Mouse (Mus musculus) ovary, adult 18-20 months (tissue): ENCODE measurements at regions not wholly inside any gene's neighbourhood (a gene's known extent, or its start where the extent isn't known, plus 50 kb on each side); places are given as distances from the start of the nearest gene placed in this dataset.
A peak's percentile ranks its signal among the peaks of the same experiment; 100 is the strongest.

Experiments used
- DNase-seq: peaks from one replicate; pipeline ENCODE4 v3.0.0; 2022; ENCODE audit warnings: low spot score, mixed read lengths

DNA sequence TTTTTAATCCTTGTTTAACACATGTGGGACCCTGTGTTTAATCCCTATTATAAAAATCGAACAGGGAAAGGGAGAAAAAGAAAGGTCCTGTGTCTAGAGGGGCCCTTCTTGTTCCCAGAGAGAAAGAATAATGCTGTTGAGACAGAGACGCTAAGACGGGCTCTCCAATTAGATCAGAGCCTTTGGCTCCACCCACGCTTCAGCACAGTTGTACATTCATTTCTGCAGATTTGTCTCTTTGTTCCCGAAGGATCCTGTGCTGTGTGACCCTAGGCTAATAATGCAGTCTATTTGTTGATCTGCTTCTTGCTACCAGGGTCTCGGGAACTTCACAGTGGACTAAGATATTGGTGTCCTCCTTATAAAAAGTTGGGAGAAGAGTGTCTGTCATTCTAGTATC lies 92.0 kb downstream of the Cdc5l start:
- no peak for DNase-seq

- DNase-seq, result no peak
Observed at GRCm38 (mm10) chr17:45340851-45341250, 92.7 kb downstream of the Cdc5l start.

DNA sequence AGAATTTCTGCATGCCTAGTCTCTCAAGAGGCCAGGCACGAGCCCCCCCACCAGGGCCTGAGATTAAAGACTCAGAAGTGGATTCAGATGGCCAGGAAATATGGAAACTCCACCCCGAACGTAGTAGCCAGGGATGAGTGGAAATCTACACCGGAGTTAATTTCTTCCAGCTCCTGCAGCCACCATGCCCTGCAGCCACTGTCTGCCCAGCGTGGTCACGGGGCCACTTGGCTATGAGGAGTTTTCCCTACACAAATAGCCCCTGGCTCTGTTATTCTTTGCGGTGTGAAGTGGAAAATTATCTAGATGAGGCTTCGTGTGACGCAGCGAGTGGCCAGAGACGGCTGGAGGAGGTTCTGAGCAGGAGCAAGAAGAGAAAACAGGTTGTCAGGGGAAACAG lies 94.3 kb downstream of the Cdc5l start:
- DNase-seq, result no peak

GRCm38 (mm10) chr17:45338086-45338485 lies 95.5 kb downstream of the Cdc5l start:
- DNase-seq, result no peak

DNA sequence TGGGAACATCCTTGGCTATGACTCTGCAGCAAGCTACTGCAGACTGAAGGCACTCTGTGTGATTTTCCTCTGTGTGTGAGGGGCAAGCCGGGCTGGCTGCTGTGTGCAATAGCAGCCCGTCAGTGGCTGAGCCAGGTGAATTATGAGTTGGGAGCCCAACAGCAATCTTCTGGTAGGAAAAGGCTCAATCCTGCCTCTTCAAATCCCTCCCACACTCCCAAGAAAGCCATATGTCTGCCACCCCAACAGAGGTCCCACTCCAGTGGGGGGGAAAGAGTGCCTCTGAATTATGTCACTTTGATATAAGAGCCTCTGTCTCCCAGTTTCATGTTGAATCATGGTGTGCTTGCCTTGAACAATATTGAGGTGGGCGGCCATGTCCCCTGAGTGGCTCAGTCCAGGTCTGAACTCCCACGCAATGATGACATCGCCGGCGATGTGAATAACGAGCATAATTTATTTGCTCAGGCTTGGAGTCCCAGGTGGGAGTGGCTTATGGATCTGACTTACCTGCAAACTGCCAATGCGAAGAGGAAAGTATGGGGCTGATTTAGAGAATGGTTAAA lies 97.9 kb downstream of the Cdc5l start:
- no peak for DNase-seq

- DNase-seq, result no peak
Observed at GRCm38 (mm10) chr17:45334732-45335381, 98.7 kb downstream of the Cdc5l start.

GRCm38 (mm10) chr17:45332321-45332720 lies 101.2 kb downstream of the Cdc5l start:
- DNase-seq, result no peak

GRCm38 (mm10) chr17:45329241-45329640 lies 104.3 kb downstream of the Cdc5l start:
- DNase-seq, result no peak

- no peak for DNase-seq
Observed at GRCm38 (mm10) chr17:45326726-45327125, 106.8 kb downstream of the Cdc5l start.

DNA sequence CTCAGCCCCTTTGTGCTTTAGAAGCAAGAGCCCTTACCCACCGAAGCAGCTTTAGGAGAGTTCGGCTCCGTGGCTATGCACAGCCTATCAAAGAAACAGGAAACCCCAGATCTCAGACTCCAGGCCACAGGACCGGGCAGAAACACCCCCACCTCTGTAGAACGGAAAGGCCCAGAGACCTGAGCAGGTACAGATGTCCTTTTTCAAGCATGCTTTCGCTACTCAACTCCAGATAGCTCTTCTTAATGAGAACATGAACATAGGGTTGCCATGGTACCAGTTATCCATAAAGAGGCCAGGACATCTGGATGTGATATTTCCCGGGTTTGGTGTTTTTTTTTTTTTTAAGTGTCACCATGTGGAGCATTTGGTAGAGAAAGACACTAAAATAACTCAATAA lies 107.4 kb downstream of the Cdc5l start:
- no peak for DNase-seq

GRCm38 (mm10) chr17:45322842-45323241 lies 110.7 kb downstream of the Cdc5l start:
- no peak for DNase-seq

DNA sequence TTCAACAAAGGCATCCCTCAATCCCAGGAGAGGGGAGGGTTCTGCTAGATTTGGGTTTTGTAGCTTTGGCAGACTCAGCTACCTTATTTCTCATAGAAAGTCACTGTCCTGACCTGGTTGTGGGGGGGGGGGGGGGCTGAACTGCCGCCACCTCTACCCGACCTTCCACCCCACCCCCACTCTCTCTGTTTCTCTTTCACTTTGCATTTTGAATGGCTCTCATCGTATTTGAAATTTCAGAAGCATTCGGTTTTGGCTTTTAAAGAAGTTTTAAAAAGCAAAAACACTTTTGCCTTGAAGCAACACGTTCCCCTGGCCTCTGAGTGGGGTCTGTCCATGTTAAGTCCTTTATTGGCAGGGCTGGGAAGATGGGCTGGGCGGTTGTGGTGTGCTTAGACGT lies 113.5 kb downstream of the Cdc5l start:
- no peak for DNase-seq

DNA sequence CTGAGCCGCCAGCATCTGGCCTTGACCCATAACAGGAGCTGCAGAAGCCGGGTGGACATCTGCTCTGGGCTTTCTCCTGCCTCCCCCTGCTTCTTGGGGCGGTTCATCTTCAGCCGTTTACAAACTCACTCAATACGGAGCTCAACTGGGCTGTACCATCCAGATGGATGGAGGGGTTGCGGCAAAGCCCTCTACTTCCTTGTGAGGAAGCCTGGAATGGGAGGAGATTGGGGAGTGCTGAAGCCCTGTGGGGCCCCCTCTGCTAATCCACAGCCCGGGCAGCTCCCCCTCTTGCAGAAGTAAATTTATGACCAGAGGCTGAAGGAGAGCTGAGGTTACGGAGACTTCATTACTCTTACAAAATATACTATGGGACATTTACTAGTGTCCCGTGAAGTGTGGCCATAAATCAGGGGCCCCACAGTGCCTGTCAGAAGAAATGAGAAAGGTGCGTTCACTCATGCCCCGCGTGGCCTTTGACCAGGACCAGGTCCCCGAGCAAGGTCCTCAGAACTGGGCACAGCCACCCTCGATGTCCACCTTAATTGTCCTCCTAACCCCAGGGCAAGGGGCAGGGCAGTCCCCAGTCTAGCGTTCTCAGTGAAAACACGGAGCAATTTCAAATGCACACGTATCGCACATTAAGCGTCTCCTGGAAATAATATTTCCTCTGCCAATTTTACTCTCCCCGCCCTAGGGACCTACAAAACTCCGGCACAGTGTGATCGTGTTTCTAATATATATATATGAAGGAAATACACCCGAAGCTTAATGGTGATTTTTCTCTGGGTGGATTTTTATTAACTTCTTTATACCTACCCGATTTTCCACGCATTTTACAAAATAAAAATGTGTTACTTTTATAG lies 115.1 kb downstream of the Cdc5l start:
- peak; percentile 67 for DNase-seq

GRCm38 (mm10) chr17:45312510-45313266 lies 120.8 kb downstream of the Cdc5l start:
- peak; percentile 74 for DNase-seq

- DNase-seq, result no peak
Observed at GRCm38 (mm10) chr17:45306506-45306905, 127.0 kb downstream of the Cdc5l start.

DNA sequence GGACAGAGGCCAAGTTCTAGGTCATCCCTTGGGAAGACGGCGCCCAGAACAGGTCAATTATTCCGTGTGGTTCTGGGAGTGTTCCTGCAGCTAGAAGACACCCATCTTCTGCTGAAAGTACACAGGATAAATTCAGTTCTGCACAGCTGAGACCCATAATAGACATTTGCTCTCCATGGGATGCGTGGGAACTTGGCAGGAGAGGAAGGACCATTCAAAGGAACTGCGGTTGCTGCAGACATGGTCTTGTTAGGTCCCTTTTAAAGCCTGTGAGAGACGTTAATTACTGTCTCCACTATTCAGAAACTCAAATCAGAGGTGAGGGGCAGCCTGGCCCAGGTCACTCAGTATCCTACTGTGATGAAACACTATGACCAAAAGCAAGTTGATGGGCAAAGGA lies 130.4 kb downstream of the Cdc5l start:
- no peak for DNase-seq

- no peak for DNase-seq
Observed at GRCm38 (mm10) chr17:45298355-45298754, 135.2 kb downstream of the Cdc5l start.

- no peak for DNase-seq
Observed at GRCm38 (mm10) chr17:45297860-45298259, 135.7 kb downstream of the Cdc5l start.

DNA sequence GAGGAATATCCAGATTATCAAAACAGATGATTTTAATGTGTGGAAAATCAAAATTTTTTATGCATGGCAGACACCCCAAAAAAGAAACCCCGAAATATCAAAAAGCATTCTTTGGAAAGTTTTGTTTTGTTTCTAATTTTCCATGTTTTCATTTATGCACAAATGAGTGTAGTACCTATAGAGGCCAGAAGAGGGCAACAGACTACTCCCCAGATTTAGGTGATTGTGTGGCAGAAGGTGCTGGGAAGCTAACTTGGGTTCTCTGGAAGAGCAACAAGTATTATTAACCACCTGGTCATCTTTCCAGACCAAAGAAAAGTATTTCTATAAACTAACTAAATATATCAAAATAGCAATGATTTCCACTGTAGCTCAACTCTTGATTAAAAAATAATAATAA lies 137.2 kb downstream of the Cdc5l start:
- no peak for DNase-seq

DNA sequence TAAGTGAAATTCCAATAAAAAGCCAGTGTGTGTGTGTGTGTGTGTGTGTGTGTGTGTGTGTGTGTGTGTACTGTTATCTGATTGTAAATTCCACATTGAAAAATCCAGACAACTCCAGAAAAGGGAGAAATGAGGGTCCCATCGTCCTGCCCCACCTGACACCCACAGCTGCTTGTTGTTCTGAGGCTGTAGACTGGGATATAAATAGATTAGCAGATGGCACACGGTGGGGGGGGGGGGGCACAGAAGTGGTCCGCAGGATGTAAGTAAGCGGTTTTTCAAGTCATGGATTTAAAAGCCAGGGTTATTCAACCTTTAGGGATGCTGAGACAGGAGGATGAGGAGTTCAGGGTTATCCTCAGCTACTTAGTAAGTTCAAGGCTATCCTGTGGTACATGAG lies 138.7 kb downstream of the Cdc5l start:
- no peak for DNase-seq

- DNase-seq, result no peak
Observed at GRCm38 (mm10) chr17:45294256-45294865, 139.2 kb downstream of the Cdc5l start.

DNA sequence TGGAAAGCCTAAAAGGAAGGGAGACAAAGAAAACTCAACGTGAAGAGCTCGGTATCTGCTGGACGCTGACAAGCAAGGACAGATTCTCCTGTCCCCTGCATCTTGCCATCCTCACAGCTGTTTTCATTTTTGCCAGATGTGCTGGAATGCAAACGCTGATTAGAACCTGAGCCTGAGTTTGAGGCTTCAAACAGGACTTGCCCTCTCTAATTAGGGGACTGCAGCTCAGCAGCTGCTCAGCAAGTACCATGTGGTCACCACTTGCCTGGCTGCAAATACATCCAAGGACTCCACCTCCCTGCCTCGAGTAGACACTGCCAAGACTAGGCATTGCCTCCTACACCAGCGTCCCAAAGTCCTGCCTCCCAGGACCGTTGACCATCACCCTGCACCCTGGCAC lies 140.7 kb downstream of the Cdc5l start:
- no peak for DNase-seq
